Mouse (Mus musculus): ENCODE results near the gene Pabpc4.
A peak's percentile ranks its signal among the peaks of the same experiment; 100 is the strongest.
"Not testable (repeated sequence)": the region's sequence is repeated elsewhere in the genome, so short reads cannot be mapped to it uniquely, and the experiment has no call there.

Pabpc4 gene

GRCm38 (mm10) chr4:123247147-123247880 is 14.8 kb upstream of the Pabpc4 start:
- DNase-seq (ENCODE audit: low spot score), result no peak

GRCm38 (mm10) chr4:123248971-123249567 is 13.1 kb upstream of the Pabpc4 start:
- peak; percentile 24 for DNase-seq (ENCODE audit: low spot score)

- no peak for DNase-seq (ENCODE audit: low spot score)
Observed at GRCm38 (mm10) chr4:123252214-123252613, 9.9 kb upstream of the Pabpc4 start.

GRCm38 (mm10) chr4:123254617-123255016 is 7.5 kb upstream of the Pabpc4 start:
- peak; percentile 37 for DNase-seq (ENCODE audit: low spot score)

- DNase-seq (ENCODE audit: low spot score), result no peak
Observed at GRCm38 (mm10) chr4:123260071-123260746, 1.9 kb upstream of the Pabpc4 start.

- no peak for DNase-seq (ENCODE audit: low spot score)
Observed at GRCm38 (mm10) chr4:123271063-123271462, 8.9 kb downstream of the Pabpc4 start.

GRCm38 (mm10) chr4:123280117-123280516 is 18.0 kb downstream of the Pabpc4 start:
- no peak for DNase-seq (ENCODE audit: low spot score)

- DNase-seq (ENCODE audit: low spot score), result peak; percentile 51
Observed at GRCm38 (mm10) chr4:123282500-123282899, 20.3 kb downstream of the Pabpc4 start.

- not testable (repeated sequence) for DNase-seq (ENCODE audit: low spot score)
Observed at GRCm38 (mm10) chr4:123282915-123283674, 20.9 kb downstream of the Pabpc4 start.

- DNase-seq (ENCODE audit: low spot score), result not testable (repeated sequence)
Observed at GRCm38 (mm10) chr4:123283675-123284064, 21.5 kb downstream of the Pabpc4 start.

- no peak for DNase-seq (ENCODE audit: low spot score)
Observed at GRCm38 (mm10) chr4:123284731-123285624, 22.8 kb downstream of the Pabpc4 start.

- no peak for DNase-seq (ENCODE audit: low spot score)
Observed at GRCm38 (mm10) chr4:123286790-123287189, 24.6 kb downstream of the Pabpc4 start.

- no peak for DNase-seq (ENCODE audit: low spot score)
Observed at GRCm38 (mm10) chr4:123289038-123289437, 26.9 kb downstream of the Pabpc4 start.

GRCm38 (mm10) chr4:123292390-123292789 is 30.2 kb downstream of the Pabpc4 start:
- no peak for DNase-seq (ENCODE audit: low spot score)

GRCm38 (mm10) chr4:123292989-123293388 is 30.8 kb downstream of the Pabpc4 start:
- DNase-seq (ENCODE audit: low spot score), result no peak

GRCm38 (mm10) chr4:123293661-123294443 is 31.7 kb downstream of the Pabpc4 start:
- DNase-seq (ENCODE audit: low spot score), result no peak

- DNase-seq (ENCODE audit: low spot score), result not testable (repeated sequence)
Observed at GRCm38 (mm10) chr4:123295026-123295425, 32.9 kb downstream of the Pabpc4 start.

- DNase-seq (ENCODE audit: low spot score), result no peak
Observed at GRCm38 (mm10) chr4:123295516-123296147, 33.5 kb downstream of the Pabpc4 start.

- no peak for DNase-seq (ENCODE audit: low spot score)
Observed at GRCm38 (mm10) chr4:123296148-123296534, 34.0 kb downstream of the Pabpc4 start.

All from layer of hippocampus, adult 9-10 months (tissue).